Mouse (Mus musculus) liver, embryonic 13.5 days (tissue): ENCODE data around the gene Epha7. TPM values are rescaled to one million over a fixed set of nuclear protein-coding genes. Genes with fewer than 3 reads are reported as not detected.
A peak's percentile ranks its signal among the peaks of the same experiment; 100 is the strongest.

Experiments
- ATAC-seq: fragments of 200-750 bp; cut with Nextera tagmentation; 2 replicates; pipeline ENCODE4 v1.8.0; 2017; ENCODE audit warnings: low read depth, mild to moderate bottlenecking, moderate number of reproducible peaks, moderate library complexity
- DNase-seq: peaks from one replicate; pipeline ENCODE4 v3.0.0; 2022
- H3K27ac ChIP-seq: fragments of 300-500 bp; sonication (generic); 2 replicates; pipeline ENCODE4 v1.5.1; 2015; ENCODE audit warnings: moderate library complexity, mild to moderate bottlenecking, inconsistent platforms
- H3K27me3 ChIP-seq: fragments of 300-500 bp; sonication (generic); 2 replicates; pipeline ENCODE4 v1.6.1; 2015; ENCODE audit warnings: mild to moderate bottlenecking, inconsistent platforms
- H3K36me3 ChIP-seq: fragments of 300-500 bp; sonication (generic); 2 replicates; pipeline ENCODE4 v1.6.1; 2015; ENCODE audit warnings: mild to moderate bottlenecking, inconsistent platforms
- H3K4me1 ChIP-seq: fragments of 300-500 bp; sonication (generic); replicated peaks from 2 replicates; pipeline ENCODE4 v1.6.1; 2015; ENCODE audit warnings: inconsistent platforms
- H3K4me2 ChIP-seq: fragments of 300-500 bp; sonication (generic); 2 replicates; pipeline ENCODE4 v1.6.1; 2015; ENCODE audit warnings: inconsistent platforms, mild to moderate bottlenecking, moderate library complexity
- H3K4me3 ChIP-seq: fragments of 300-500 bp; sonication (generic); replicated peaks from 2 replicates; pipeline ENCODE4 v1.5.1; 2015; ENCODE audit warnings: mild to moderate bottlenecking, inconsistent platforms
- H3K9ac ChIP-seq: fragments of 300-500 bp; sonication (generic); 2 replicates; pipeline ENCODE4 v1.6.1; 2015; ENCODE audit warnings: mild to moderate bottlenecking, inconsistent platforms
- H3K9me3 ChIP-seq: fragments of 300-500 bp; sonication (generic); replicated peaks from 2 replicates; pipeline ENCODE4 v1.6.1; 2016; ENCODE audit warnings: inconsistent platforms
- WGBS: fragments of 180-500 bp; shearing (Covaris S2); methylation state at CpG from one replicate; pipeline ENCODE4 v1.1.7; 2015; ENCODE audit not compliant: insufficient replicate concordance; 5-methylcytosine and 5-hydroxymethylcytosine counted together
- polyA plus RNA-seq: library from polyadenylated mRNA; unstranded; fragments of >200 nt; fragmentation: Nextera tagmentation; extraction: Ambion mirVana; gene quantifications from 2 replicates; pipeline ENCODE4 v1.2.1, GENCODE M21; 2015

Epha7 gene
- polyA plus RNA-seq: 2.2 and 3.0 TPM in 2 replicates

DNA sequence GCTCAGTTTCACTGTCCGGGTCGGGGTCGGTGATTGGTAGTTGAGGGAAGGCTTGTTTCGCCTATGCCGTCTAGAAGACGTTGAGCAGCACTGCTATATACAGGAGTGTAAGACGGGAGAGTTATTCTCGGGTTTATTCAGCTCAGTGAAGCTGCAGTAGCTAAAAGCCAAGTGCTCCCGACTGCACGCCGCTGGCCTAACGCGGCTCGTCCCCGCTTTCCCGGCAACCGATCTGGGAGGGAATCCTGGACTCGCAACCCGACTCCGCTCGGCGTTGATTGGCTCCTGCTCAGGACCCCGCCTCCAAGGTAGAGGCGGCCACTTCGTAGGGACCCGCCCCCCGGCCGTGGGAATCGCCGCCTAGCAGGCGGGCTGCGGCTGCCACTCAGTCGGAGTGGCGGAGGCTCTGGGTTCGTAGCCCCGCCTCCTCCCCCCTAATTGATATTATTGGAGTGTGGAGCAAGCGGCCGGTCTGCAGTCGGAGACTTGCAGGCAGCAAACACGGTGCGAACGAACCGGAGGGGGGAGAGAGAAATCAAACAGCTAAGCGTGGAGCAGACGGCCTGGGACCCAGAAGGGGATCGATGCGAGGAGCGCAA lies at the start of gene Epha7:
TSS of gene Epha7 (plus strand) at position 441 of the 599 bp plus-strand sequence.
- H3K4me2 ChIP-seq: peak within 1 kb of the TSS; percentile 84
- H3K4me3 ChIP-seq: peak within 1 kb of the TSS; percentile 63
- peak; percentile 98 for ATAC-seq
- peaks cover 49% of the 10 kb centered on the region for H3K27me3 ChIP-seq
- H3K9me3 ChIP-seq: no peaks in the 10 kb centered on the region
- H3K4me1 ChIP-seq: peaks cover 9% of the 10 kb centered on the region
- WGBS: under 1% methylated on average over 48 of the region's 48 CpGs
- H3K9ac ChIP-seq: peak within 1 kb of the TSS; percentile 63
- no peaks in the 10 kb centered on the region for H3K36me3 ChIP-seq
- peak; percentile 84 for DNase-seq
- no peak within 1 kb of the TSS for H3K27ac ChIP-seq

GRCm38 (mm10) chr4:28783961-28784360 lies 29.0 kb upstream of the Epha7 start:
- H3K36me3 ChIP-seq: no peaks in the 10 kb centered on the region
- WGBS: 55% methylated on average over 3 of the region's 3 CpGs
- no peaks in the 10 kb centered on the region for H3K27me3 ChIP-seq
- no peak overlapping the region for H3K9ac ChIP-seq
- no peaks in the 10 kb centered on the region for H3K4me1 ChIP-seq
- H3K4me3 ChIP-seq: no peak overlapping the region
- no peaks in the 10 kb centered on the region for H3K9me3 ChIP-seq
- H3K27ac ChIP-seq: no peak overlapping the region
- DNase-seq (no peak), ATAC-seq (no peak)
- H3K4me2 ChIP-seq: no peak overlapping the region

DNA sequence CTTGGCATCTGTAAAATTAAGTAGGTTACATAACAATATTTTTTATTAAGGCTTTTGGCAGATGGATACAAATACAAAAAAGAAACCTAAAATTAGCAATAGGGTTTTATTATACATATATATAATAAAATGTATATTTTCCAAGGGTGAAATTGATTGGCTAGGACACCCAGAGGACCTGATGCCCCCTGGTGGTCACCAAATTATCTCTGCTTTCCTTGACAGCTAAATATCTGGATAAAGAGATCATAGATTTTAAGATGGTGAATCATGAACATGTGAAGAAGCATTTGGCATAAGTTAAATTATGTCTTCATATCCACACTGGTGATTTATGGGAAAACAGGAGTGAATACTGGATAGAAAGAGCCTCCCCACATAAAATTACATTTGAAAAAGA lies 4.1 kb upstream of the Epha7 start:
- ATAC-seq: no peak
- no peak overlapping the region for H3K4me3 ChIP-seq
- H3K27me3 ChIP-seq: peaks cover 23% of the 10 kb centered on the region
- H3K4me2 ChIP-seq: no peak overlapping the region
- no peaks in the 10 kb centered on the region for H3K36me3 ChIP-seq
- H3K27ac ChIP-seq: no peak overlapping the region
- peaks cover 2% of the 10 kb centered on the region; the same call in 1 of the 2 replicates for H3K4me1 ChIP-seq
- H3K9ac ChIP-seq: no peak overlapping the region
- no peaks in the 10 kb centered on the region for H3K9me3 ChIP-seq
- DNase-seq: no peak

DNA sequence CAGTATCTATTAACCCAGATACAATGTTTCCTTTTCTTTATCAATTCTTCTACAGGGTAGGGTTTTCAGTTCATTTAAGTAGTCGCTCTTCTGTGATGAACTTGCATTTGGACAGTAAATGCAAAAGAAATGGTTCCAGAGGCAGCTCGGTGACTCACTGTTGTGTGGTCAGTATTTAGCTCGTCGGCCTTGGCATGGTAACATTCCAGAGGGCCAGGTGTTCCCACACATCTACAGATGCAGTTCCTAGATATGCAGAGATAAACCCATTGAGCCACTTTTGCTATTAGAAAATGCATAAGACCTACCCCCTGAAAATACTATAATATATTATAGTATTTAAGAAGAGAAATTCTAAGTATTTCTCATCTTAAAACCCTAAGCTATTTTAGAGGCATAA lies 3.2 kb upstream of the Epha7 start:
- peaks cover 32% of the 10 kb centered on the region for H3K27me3 ChIP-seq
- no peaks in the 10 kb centered on the region for H3K9me3 ChIP-seq
- ATAC-seq: no peak
- H3K36me3 ChIP-seq: no peaks in the 10 kb centered on the region
- H3K9ac ChIP-seq: no peak overlapping the region
- no peak overlapping the region for H3K4me3 ChIP-seq
- H3K27ac ChIP-seq: no peak overlapping the region
- peaks cover 2% of the 10 kb centered on the region for H3K4me1 ChIP-seq
- 47% methylated on average over 4 of the region's 4 CpGs for WGBS
- no peak overlapping the region for H3K4me2 ChIP-seq
- DNase-seq: no peak

DNA sequence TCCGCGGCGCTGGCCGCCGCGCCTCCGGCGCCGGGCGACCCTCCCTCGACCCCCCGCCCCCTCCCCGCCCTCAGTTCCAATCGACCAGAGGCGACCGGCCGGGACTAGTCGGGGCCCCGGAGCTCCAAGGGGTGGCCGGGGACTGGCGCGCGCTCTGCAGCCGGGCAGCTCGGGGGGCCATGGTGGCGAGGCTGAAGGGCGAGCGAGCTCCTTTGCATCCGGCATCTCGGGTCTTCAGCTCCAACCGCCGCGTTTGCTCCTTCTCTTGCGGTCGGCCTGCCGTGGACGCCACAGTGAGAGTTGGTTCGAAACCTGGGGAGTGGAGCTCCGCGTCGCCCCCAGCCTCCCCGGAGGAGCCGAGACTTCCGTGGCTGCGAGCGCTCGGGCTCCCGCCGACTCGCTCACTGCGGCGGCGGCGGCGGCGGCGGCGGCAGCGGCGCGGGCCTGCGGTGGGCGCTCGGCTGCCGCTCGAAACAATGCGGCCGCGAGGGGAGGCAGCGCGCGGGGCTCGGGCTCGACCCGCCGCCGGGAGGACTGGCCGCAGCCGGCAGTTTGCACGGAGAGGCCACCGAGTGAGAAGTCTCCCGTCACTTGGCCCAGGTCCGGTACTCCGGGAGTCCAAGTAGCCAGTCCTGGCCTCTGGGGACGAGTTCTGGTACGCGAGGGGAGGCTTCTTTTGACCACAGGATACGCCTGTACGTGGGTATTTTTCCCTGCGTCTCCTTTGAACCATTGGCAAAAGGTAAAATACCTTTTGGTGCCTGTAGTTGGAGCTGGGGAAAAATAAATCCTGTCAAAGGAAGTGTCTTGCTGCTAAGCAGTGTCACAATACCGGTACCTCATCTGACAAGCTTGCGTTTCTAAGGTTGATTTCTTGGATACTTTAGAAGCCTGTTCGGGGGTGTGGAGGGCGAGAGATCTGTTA lies 882 bp downstream of the Epha7 start:
- peak; percentile 5 for DNase-seq
- H3K27ac ChIP-seq: no peak overlapping the region
- peaks cover 9% of the 10 kb centered on the region for H3K4me1 ChIP-seq
- H3K27me3 ChIP-seq: peaks cover 49% of the 10 kb centered on the region
- H3K4me3 ChIP-seq: peak overlapping the region; percentile 63
- no peaks in the 10 kb centered on the region for H3K9me3 ChIP-seq
- WGBS: under 1% methylated on average over 87 of the region's 94 CpGs
- H3K9ac ChIP-seq: peak overlapping the region; percentile 63
- H3K36me3 ChIP-seq: no peaks in the 10 kb centered on the region
- H3K4me2 ChIP-seq: peak overlapping the region; percentile 84
- no peak for ATAC-seq

DNA sequence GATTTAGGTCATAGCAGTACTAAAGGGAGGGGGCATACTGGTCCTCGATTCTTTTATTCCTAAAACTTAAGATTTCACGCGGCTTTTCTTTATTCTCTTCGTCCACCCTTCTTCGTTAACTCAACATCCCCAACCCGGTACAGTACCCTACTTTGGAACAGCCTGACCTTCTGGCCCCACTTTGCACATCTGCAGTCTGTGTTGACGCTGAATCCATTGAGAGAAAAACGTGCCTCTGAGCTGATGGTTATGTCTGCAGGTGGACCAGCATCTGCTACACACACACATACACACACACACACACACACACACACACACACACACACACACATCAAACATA lies 1.5 kb downstream of the Epha7 start:
- H3K27ac ChIP-seq: no peak overlapping the region
- peak overlapping the region; percentile 63 for H3K4me3 ChIP-seq
- 3% methylated on average over 8 of the region's 8 CpGs for WGBS
- no peaks in the 10 kb centered on the region for H3K9me3 ChIP-seq
- DNase-seq (no peak), ATAC-seq (no peak)
- H3K4me1 ChIP-seq: peaks cover 9% of the 10 kb centered on the region
- peaks cover 49% of the 10 kb centered on the region for H3K27me3 ChIP-seq
- 0 out of 2 replicates have a peak overlapping the region, but pooled peaks have one; percentile 63 for H3K9ac ChIP-seq
- peak overlapping the region; percentile 84 for H3K4me2 ChIP-seq
- H3K36me3 ChIP-seq: no peaks in the 10 kb centered on the region

GRCm38 (mm10) chr4:28814816-28815620 lies 2.1 kb downstream of the Epha7 start:
- Histone ChIP-seq H3K27me3 (peaks cover 49% of the 10 kb centered on the region), H3K4me3 (peak overlapping the region; percentile 63), H3K4me2 (peak overlapping the region; percentile 84), H3K27ac (no peak overlapping the region), H3K4me1 (peaks cover 9% of the 10 kb centered on the region), H3K9me3 (no peaks in the 10 kb centered on the region), H3K9ac (peak overlapping the region; percentile 43; the same call in 1 of the 2 replicates), H3K36me3 (no peaks in the 10 kb centered on the region)
- DNase-seq (peak; percentile 1), ATAC-seq (no peak)
- WGBS: under 1% methylated on average over 72 of the region's 72 CpGs

GRCm38 (mm10) chr4:28815621-28815920 lies 2.6 kb downstream of the Epha7 start:
- Histone ChIP-seq H3K9me3 (no peaks in the 10 kb centered on the region), H3K27me3 (peaks cover 49% of the 10 kb centered on the region), H3K4me1 (peaks cover 9% of the 10 kb centered on the region), H3K4me3 (peak overlapping the region; percentile 63), H3K9ac (peak overlapping the region; percentile 43; the same call in 1 of the 2 replicates), H3K4me2 (peak overlapping the region; percentile 84), H3K27ac (no peak overlapping the region), H3K36me3 (no peaks in the 10 kb centered on the region)
- no peak for ATAC-seq
- 0% methylated on average over 15 of the region's 15 CpGs for WGBS
- no peak for DNase-seq

- Histone ChIP-seq H3K9ac (no peak overlapping the region), H3K4me3 (no peak overlapping the region), H3K9me3 (no peaks in the 10 kb centered on the region), H3K4me1 (no peaks in the 10 kb centered on the region), H3K36me3 (no peaks in the 10 kb centered on the region), H3K27me3 (no peaks in the 10 kb centered on the region), H3K27ac (no peak overlapping the region), H3K4me2 (no peak overlapping the region)
- DNase-seq: no peak
- no peak for ATAC-seq
- WGBS: 36% methylated on average over 1 of the region's 1 CpGs
Measured at GRCm38 (mm10) chr4:28823616-28824015, 10.7 kb downstream of the Epha7 start.

- H3K4me1 ChIP-seq: no peaks in the 10 kb centered on the region
- ATAC-seq: no peak
Measured at GRCm38 (mm10) chr4:28824616-28825015, 11.7 kb downstream of the Epha7 start.

GRCm38 (mm10) chr4:28837669-28838068 lies 24.7 kb downstream of the Epha7 start:
- no peaks in the 10 kb centered on the region for H3K27me3 ChIP-seq
- H3K9me3 ChIP-seq: no peaks in the 10 kb centered on the region
- no peak overlapping the region for H3K9ac ChIP-seq
- WGBS: 45% methylated on average over 3 of the region's 3 CpGs
- no peak overlapping the region for H3K4me2 ChIP-seq
- H3K4me3 ChIP-seq: no peak overlapping the region
- DNase-seq: no peak
- H3K27ac ChIP-seq: no peak overlapping the region
- no peaks in the 10 kb centered on the region for H3K36me3 ChIP-seq
- no peak for ATAC-seq
- no peaks in the 10 kb centered on the region for H3K4me1 ChIP-seq

More at GRCm38 (mm10) chr4:28824616-28825015, 11.7 kb downstream of the Epha7 start:
- Histone ChIP-seq H3K27ac (no peak overlapping the region), H3K36me3 (no peaks in the 10 kb centered on the region), H3K27me3 (no peaks in the 10 kb centered on the region), H3K9ac (no peak overlapping the region), H3K4me2 (no peak overlapping the region), H3K9me3 (no peaks in the 10 kb centered on the region), H3K4me3 (no peak overlapping the region)
- WGBS: 68% methylated on average over 7 of the region's 7 CpGs
- DNase-seq: no peak
